Mouse (Mus musculus): ENCODE results near the gene Aldh5a1. TPM values are rescaled to one million over a fixed set of nuclear protein-coding genes. Genes with fewer than 3 reads are reported as not detected.

Aldh5a1 gene
- polyA plus RNA-seq, 1 experiment from 2014 or later = 8.1 TPM

GRCm38 (mm10) chr13:24914915-24915314 is 22.5 kb downstream of the Aldh5a1 start:
- H3K27ac ChIP-seq (ENCODE audit: low read length) = no peak overlapping the region
- no peak overlapping the region for H3K4me2 ChIP-seq (ENCODE audit: low read depth, low read length)
- ATAC-seq = peak; percentile 55; the same call in 1 of the 2 replicates
- no peaks in the 10 kb centered on the region for H3K9me3 ChIP-seq (ENCODE audit: control insufficient read depth, low read length)
- H3K9ac ChIP-seq (ENCODE audit: low read depth, low read length) = no peak overlapping the region
- H3K27me3 ChIP-seq (replicated peaks; ENCODE audit: control insufficient read depth, insufficient read depth, low read length) = no peaks in the 10 kb centered on the region
- 76% methylated on average over 4 of the region's 4 CpGs for WGBS
- H3K36me3 ChIP-seq (ENCODE audit: control insufficient read depth, insufficient read depth, low read length) = peaks cover 5% of the 10 kb centered on the region; the same call in 1 of the 2 replicates
- no peak overlapping the region for H3K4me3 ChIP-seq (ENCODE audit: low read length)
- no peaks in the 10 kb centered on the region for H3K4me1 ChIP-seq (ENCODE audit: control insufficient read depth, insufficient read depth, low read length)

- Histone ChIP-seq H3K27me3 (replicated peaks; ENCODE audit: control insufficient read depth, insufficient read depth, low read length) (no peaks in the 10 kb centered on the region), H3K27ac (ENCODE audit: low read length) (no peak overlapping the region), H3K9me3 (ENCODE audit: control insufficient read depth, low read length) (no peaks in the 10 kb centered on the region), H3K4me3 (ENCODE audit: low read length) (no peak overlapping the region), H3K4me1 (ENCODE audit: control insufficient read depth, insufficient read depth, low read length) (no peaks in the 10 kb centered on the region), H3K9ac (ENCODE audit: low read depth, low read length) (no peak overlapping the region), H3K4me2 (ENCODE audit: low read depth, low read length) (no peak overlapping the region), H3K36me3 (ENCODE audit: control insufficient read depth, insufficient read depth, low read length) (peaks cover 5% of the 10 kb centered on the region; the same call in 1 of the 2 replicates)
- no peak for ATAC-seq
- 86% methylated on average over 7 of the region's 7 CpGs for WGBS
These were observed 23.9 kb downstream of the Aldh5a1 start for GRCm38 (mm10) chr13:24913576-24913975.

DNA sequence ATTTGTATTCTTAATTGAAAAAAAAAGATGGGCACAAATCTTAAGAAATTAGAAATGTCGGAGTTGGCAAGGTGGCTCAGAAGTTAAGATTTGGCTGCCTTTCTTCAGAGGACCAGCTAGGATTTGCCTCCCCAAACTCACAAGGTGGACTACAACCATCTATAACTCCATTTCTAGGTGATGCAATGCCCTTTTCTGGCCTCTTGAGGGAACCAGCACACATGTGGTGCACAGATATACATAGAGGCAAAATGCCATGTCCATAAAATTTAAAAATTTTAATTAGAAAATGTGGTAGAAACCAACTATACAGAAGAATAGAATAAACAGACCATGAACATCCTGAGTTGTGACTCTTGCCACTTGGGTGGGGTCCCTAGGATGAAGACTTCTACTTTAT is 28.3 kb downstream of the Aldh5a1 start:
- Histone ChIP-seq H3K9ac (ENCODE audit: low read depth, low read length) (no peak overlapping the region), H3K27ac (ENCODE audit: low read length) (no peak overlapping the region), H3K4me1 (ENCODE audit: control insufficient read depth, insufficient read depth, low read length) (no peaks in the 10 kb centered on the region), H3K27me3 (replicated peaks; ENCODE audit: control insufficient read depth, insufficient read depth, low read length) (no peaks in the 10 kb centered on the region), H3K4me2 (ENCODE audit: low read depth, low read length) (no peak overlapping the region), H3K36me3 (ENCODE audit: control insufficient read depth, insufficient read depth, low read length) (peaks cover 2% of the 10 kb centered on the region; the same call in 1 of the 2 replicates), H3K9me3 (ENCODE audit: control insufficient read depth, low read length) (no peaks in the 10 kb centered on the region), H3K4me3 (ENCODE audit: low read length) (no peak overlapping the region)
- ATAC-seq = no peak
- 93% methylated on average over 1 of the region's 1 CpGs for WGBS

DNA sequence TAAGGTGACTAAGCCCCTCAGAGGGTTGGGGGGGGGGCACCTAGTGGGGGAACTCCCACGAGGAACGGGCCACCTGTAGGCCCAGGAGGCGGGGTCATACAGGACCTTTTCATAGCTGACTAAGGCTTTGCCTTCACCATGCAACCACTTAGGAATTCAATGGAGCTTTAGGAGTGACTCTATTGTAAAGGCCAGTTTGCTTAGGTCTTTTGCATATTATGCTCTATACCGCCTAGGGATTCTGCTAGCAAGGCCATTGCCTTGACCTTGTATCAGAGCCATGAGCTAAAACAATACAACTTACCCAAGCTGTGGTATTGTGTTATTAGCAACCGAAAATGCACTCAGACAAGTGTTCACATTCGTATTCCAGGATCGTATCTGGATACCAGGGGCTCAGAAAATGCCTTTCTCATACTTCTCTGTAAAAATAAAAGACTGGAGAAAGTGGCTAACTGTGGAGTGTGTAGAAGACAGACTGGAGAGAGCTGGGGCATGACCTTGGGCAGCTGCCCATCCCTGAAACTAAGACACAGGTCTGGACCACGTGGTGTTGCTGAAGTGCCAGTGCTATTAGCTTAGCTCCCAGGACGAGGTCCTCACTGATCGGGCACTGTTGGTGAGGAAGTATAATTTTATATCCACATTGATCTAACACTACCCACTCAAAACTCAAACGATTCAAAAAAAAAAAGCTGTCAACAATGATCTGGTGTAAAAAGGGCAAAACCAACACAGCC is 30.5 kb downstream of the Aldh5a1 start:
- H3K9me3 ChIP-seq (ENCODE audit: control insufficient read depth, low read length) = no peaks in the 10 kb centered on the region
- no peaks in the 10 kb centered on the region for H3K4me1 ChIP-seq (ENCODE audit: control insufficient read depth, insufficient read depth, low read length)
- 86% methylated on average over 11 of the region's 11 CpGs for WGBS
- no peak overlapping the region for H3K4me2 ChIP-seq (ENCODE audit: low read depth, low read length)
- H3K4me3 ChIP-seq (ENCODE audit: low read length) = no peak overlapping the region
- no peak overlapping the region for H3K9ac ChIP-seq (ENCODE audit: low read depth, low read length)
- H3K27ac ChIP-seq (ENCODE audit: low read length) = no peak overlapping the region
- H3K27me3 ChIP-seq (replicated peaks; ENCODE audit: control insufficient read depth, insufficient read depth, low read length) = no peaks in the 10 kb centered on the region
- no peak for ATAC-seq
- no peaks in the 10 kb centered on the region for H3K36me3 ChIP-seq (ENCODE audit: control insufficient read depth, insufficient read depth, low read length)

DNA sequence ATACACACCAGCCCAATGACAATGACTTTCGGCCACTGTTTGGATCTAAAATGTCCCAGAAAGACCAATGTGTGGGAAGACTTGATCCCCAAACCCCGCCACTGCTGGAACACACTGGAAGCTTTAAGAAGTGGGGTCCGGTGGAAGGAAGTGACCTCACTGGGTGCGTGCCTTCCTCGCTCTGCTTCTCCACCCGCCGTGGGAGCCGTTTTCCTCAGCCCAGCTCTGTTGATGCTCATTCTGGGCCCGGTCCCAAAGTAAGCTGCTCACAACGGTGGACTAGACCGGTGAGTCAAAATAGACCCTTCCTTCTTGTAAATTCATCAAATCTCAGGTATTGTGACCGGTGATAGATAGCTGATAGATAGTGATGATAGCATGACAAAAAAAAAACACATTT is 32.0 kb downstream of the Aldh5a1 start:
- Histone ChIP-seq H3K4me1 (ENCODE audit: control insufficient read depth, insufficient read depth, low read length) (no peaks in the 10 kb centered on the region), H3K27ac (ENCODE audit: low read length) (no peak overlapping the region), H3K27me3 (replicated peaks; ENCODE audit: control insufficient read depth, insufficient read depth, low read length) (no peaks in the 10 kb centered on the region), H3K4me2 (ENCODE audit: low read depth, low read length) (no peak overlapping the region), H3K4me3 (ENCODE audit: low read length) (no peak overlapping the region), H3K9me3 (ENCODE audit: control insufficient read depth, low read length) (peaks cover 3% of the 10 kb centered on the region; the same call in 1 of the 2 replicates), H3K36me3 (ENCODE audit: control insufficient read depth, insufficient read depth, low read length) (no peaks in the 10 kb centered on the region), H3K9ac (ENCODE audit: low read depth, low read length) (no peak overlapping the region)
- no peak for ATAC-seq
- 92% methylated on average over 12 of the region's 12 CpGs for WGBS

DNA sequence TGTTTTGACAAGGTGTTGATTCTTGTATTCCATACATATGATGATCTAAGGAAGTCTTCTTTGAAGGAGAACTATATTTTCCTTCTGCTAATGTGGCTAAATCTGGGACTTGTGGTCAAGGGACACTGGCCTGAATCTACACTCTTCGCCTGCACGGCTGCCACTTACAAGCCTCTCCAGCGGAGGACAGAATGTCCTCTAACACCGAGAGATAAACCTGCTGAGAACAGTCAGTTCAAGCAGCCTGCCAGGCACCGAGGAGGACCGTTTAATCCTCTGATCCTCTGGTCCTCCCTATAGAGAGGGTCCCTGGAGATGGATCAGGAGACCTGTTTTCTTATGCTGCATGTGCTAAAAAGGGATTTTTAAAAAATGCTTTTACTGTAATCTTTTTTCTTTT is 34.0 kb downstream of the Aldh5a1 start:
- Histone ChIP-seq H3K4me2 (ENCODE audit: low read depth, low read length) (no peak overlapping the region), H3K9me3 (ENCODE audit: control insufficient read depth, low read length) (peaks cover 4% of the 10 kb centered on the region; the same call in 1 of the 2 replicates), H3K4me1 (ENCODE audit: control insufficient read depth, insufficient read depth, low read length) (no peaks in the 10 kb centered on the region), H3K36me3 (ENCODE audit: control insufficient read depth, insufficient read depth, low read length) (no peaks in the 10 kb centered on the region), H3K4me3 (ENCODE audit: low read length) (no peak overlapping the region), H3K9ac (ENCODE audit: low read depth, low read length) (no peak overlapping the region), H3K27me3 (replicated peaks; ENCODE audit: control insufficient read depth, insufficient read depth, low read length) (no peaks in the 10 kb centered on the region), H3K27ac (ENCODE audit: low read length) (no peak overlapping the region)
- 78% methylated on average over 6 of the region's 6 CpGs for WGBS
- no peak for ATAC-seq

DNA sequence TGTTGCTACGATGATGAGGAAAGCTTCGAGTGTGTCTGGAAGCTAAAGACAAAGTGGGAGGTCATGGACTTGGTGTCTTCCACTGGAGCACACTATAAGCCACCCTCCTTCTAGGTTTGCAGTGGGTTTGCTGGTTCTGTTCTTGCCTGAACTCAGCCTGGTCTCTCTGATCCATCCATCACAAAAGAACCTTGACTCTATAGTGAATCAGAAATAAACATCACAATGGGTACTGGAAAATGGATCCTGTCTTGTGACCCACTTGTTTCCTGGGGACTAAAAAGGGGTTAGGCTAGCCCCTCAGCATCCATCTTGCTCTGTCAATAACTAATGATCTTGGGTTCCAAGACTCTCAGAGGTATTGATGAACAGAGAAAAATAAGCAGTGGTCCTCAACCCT is 35.5 kb downstream of the Aldh5a1 start:
- no peaks in the 10 kb centered on the region for H3K27me3 ChIP-seq (replicated peaks; ENCODE audit: control insufficient read depth, insufficient read depth, low read length)
- ATAC-seq = no peak
- H3K9me3 ChIP-seq (ENCODE audit: control insufficient read depth, low read length) = peaks cover 4% of the 10 kb centered on the region; the same call in 1 of the 2 replicates
- 87% methylated on average over 2 of the region's 2 CpGs for WGBS
- no peak overlapping the region for H3K27ac ChIP-seq (ENCODE audit: low read length)
- H3K4me1 ChIP-seq (ENCODE audit: control insufficient read depth, insufficient read depth, low read length) = no peaks in the 10 kb centered on the region
- H3K9ac ChIP-seq (ENCODE audit: low read depth, low read length) = no peak overlapping the region
- no peaks in the 10 kb centered on the region for H3K36me3 ChIP-seq (ENCODE audit: control insufficient read depth, insufficient read depth, low read length)
- no peak overlapping the region for H3K4me3 ChIP-seq (ENCODE audit: low read length)
- H3K4me2 ChIP-seq (ENCODE audit: low read depth, low read length) = no peak overlapping the region

- H3K4me2 ChIP-seq (ENCODE audit: low read depth, low read length) = no peak overlapping the region
- H3K36me3 ChIP-seq (ENCODE audit: control insufficient read depth, insufficient read depth, low read length) = no peaks in the 10 kb centered on the region
- no peak overlapping the region for H3K4me3 ChIP-seq (ENCODE audit: low read length)
- H3K4me1 ChIP-seq (ENCODE audit: control insufficient read depth, insufficient read depth, low read length) = peaks cover 7% of the 10 kb centered on the region; the same call in 1 of the 2 replicates
- WGBS = 66% methylated on average over 2 of the region's 2 CpGs
- H3K9me3 ChIP-seq (ENCODE audit: control insufficient read depth, low read length) = no peaks in the 10 kb centered on the region
- ATAC-seq = peak; percentile 66
- no peaks in the 10 kb centered on the region for H3K27me3 ChIP-seq (replicated peaks; ENCODE audit: control insufficient read depth, insufficient read depth, low read length)
- H3K9ac ChIP-seq (ENCODE audit: low read depth, low read length) = no peak overlapping the region
- no peak overlapping the region; the same call in 1 of the 2 replicates for H3K27ac ChIP-seq (ENCODE audit: low read length)
These were observed 43.6 kb downstream of the Aldh5a1 start for GRCm38 (mm10) chr13:24893880-24894279.

DNA sequence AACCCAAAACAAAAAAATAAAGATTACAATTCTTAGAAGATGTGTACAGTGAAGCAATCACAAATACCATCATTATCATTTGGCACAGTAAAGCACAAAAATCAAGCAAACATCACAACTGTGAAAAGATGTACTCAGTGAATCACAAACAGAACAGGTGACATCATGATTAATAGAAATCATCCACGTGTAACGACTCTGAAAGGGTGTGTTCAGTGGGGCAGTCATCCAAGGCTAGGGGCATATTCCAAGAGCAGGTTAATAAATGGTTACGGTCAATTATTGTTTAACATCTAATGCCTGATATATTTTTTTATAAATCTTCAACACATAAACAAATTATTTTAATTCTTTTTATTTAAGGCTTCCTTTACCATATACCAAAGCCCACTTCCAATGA is 44.9 kb downstream of the Aldh5a1 start:
- Histone ChIP-seq H3K4me2 (ENCODE audit: low read depth, low read length) (no peak overlapping the region), H3K27ac (ENCODE audit: low read length) (no peak overlapping the region), H3K4me3 (ENCODE audit: low read length) (no peak overlapping the region), H3K36me3 (ENCODE audit: control insufficient read depth, insufficient read depth, low read length) (no peaks in the 10 kb centered on the region), H3K4me1 (ENCODE audit: control insufficient read depth, insufficient read depth, low read length) (peaks cover 7% of the 10 kb centered on the region; the same call in 1 of the 2 replicates), H3K27me3 (replicated peaks; ENCODE audit: control insufficient read depth, insufficient read depth, low read length) (no peaks in the 10 kb centered on the region), H3K9ac (ENCODE audit: low read depth, low read length) (no peak overlapping the region), H3K9me3 (ENCODE audit: control insufficient read depth, low read length) (no peaks in the 10 kb centered on the region)
- no peak for ATAC-seq
- WGBS = 60% methylated on average over 3 of the region's 3 CpGs
